Mouse (Mus musculus): Measurements from ENCODE around the gene Galnt2.
A peak's percentile ranks its signal among the peaks of the same experiment; 100 is the strongest.

DNA sequence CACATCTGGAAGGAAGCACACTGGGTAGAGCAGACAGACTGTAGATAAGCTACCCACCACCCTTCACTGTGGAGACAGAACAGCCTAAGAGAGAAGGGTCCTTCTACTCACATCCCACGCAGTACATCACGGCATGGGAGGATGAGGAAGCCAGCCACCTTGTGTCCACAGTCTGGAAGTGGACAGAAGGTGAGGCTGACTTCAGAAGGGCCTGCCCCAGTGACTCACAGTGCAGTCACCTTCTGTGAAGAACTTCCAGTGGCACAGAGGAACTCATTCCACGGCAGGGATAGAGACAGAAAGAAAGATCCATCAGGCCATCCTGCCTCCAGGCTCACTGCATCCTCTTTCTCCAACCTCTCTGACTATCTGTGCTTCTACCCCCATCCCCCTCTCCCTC, 108.6 kb downstream of the Galnt2 start:
- TF ChIP-seq CTCF (IDR thresholded peaks at IDR 0.05; ENCODE audit: control insufficient read depth, insufficient read depth, insufficient read length) (no peak), MYOG (IDR thresholded peaks at IDR 0.05; ENCODE audit: control insufficient read depth, extremely low read depth, insufficient read length) (no peak), MYOD1 (IDR thresholded peaks at IDR 0.05; ENCODE audit: control insufficient read depth, insufficient read length, low read depth) (peak; percentile 0), MAX (IDR thresholded peaks at IDR 0.05) (no peak), USF1 (IDR thresholded peaks at IDR 0.05; ENCODE audit: low read depth) (no peak), CEBPB (IDR thresholded peaks at IDR 0.05; ENCODE audit: low read depth) (no peak), FOSL1 (IDR thresholded peaks at IDR 0.05; ENCODE audit: insufficient read depth, low read length, poor library complexity, severe bottlenecking) (no peak)

Data from C2C12 (cell line).